Mouse (Mus musculus) liver, postnatal 0 days (tissue): ENCODE measurements around the gene Ppp1r1c.

Experiments used
- CTCF ChIP-seq: sonication (generic); IDR thresholded peaks from 2 replicates; pipeline ENCODE4 v1.5.1; 2016; ENCODE audit warnings: antibody characterized with exemption, low read depth
- EP300 ChIP-seq: IDR thresholded peaks from 2 replicates; pipeline ENCODE4 v1.6.1; 2016; ENCODE audit warnings: antibody characterized with exemption, low read depth, mild to moderate bottlenecking

DNA sequence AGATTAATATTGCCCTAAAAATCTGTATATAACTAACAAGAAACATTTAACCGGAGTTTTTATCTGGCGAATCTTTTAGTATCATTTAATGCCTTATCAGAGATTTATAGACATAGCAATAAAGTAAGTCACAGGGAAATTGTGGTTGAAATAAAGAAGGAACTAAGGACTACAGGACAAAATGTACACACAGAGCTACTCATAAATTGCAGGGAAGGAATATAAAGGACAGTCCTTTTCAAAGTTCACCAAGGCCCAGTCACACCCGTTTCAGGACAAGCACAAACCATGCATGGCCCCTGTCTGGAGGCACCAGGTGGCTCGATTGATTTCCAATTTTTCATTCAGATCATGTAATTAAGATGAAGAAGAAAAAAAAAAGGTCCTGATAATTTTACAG, 12.4 kb upstream of the Ppp1r1c start:
- TF ChIP-seq CTCF (no peak), EP300 (no peak)
